Mouse (Mus musculus): ENCODE results near the gene Adnp. TPM values are rescaled to one million over a fixed set of nuclear protein-coding genes. Genes with fewer than 3 reads are reported as not detected.

The Adnp gene
- polyA plus RNA-seq, 1 experiment from 2014 or later = 1.0 TPM

GRCm38 (mm10) chr2:168213788-168214397, 7.0 kb upstream of the Adnp start:
- H3K36me3 ChIP-seq (ENCODE audit: control insufficient read depth, insufficient read depth, low read length) = peaks cover 14% of the 10 kb centered on the region; the same call in 1 of the 2 replicates
- no peaks in the 10 kb centered on the region for H3K27me3 ChIP-seq (replicated peaks; ENCODE audit: control insufficient read depth, insufficient read depth, low read length)
- no peaks in the 10 kb centered on the region for H3K9me3 ChIP-seq (ENCODE audit: control insufficient read depth, low read length)
- 51% methylated on average over 5 of the region's 5 CpGs for WGBS
- no peak overlapping the region for H3K27ac ChIP-seq (ENCODE audit: low read length)
- no peaks in the 10 kb centered on the region for H3K4me1 ChIP-seq (ENCODE audit: control insufficient read depth, insufficient read depth, low read length)
- no peak overlapping the region for H3K4me3 ChIP-seq (ENCODE audit: low read length)
- no peak overlapping the region for H3K4me2 ChIP-seq (ENCODE audit: low read depth, low read length)
- H3K9ac ChIP-seq (ENCODE audit: low read depth, low read length) = no peak overlapping the region
- no peak for ATAC-seq

DNA sequence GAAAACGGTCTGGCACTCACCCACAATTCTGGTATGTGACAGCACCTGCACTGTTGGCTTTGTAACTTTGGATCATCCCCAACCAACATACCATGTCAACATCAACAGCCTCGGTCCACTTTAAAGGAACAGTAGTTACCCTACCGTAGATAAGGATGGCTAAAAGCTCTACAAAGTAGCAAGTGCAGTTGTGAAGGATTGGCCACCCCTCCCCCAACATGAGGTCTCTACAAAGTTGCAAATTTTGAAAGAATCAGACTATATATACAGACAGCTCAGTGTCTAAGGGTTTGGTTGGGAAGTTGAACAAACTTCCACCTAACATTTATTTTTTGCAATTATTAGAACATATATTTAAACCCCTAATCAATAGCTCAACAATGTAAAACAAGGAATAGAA, 971 bp upstream of the Adnp start:
- no peak overlapping the region for H3K4me3 ChIP-seq (ENCODE audit: low read length)
- no peak overlapping the region for H3K9ac ChIP-seq (ENCODE audit: low read depth, low read length)
- H3K4me1 ChIP-seq (ENCODE audit: control insufficient read depth, insufficient read depth, low read length) = peaks cover 13% of the 10 kb centered on the region
- no peaks in the 10 kb centered on the region for H3K27me3 ChIP-seq (replicated peaks; ENCODE audit: control insufficient read depth, insufficient read depth, low read length)
- H3K9me3 ChIP-seq (ENCODE audit: control insufficient read depth, low read length) = no peaks in the 10 kb centered on the region
- H3K36me3 ChIP-seq (ENCODE audit: control insufficient read depth, insufficient read depth, low read length) = peaks cover 13% of the 10 kb centered on the region
- 94% methylated on average over 3 of the region's 3 CpGs for WGBS
- no peak for ATAC-seq
- H3K27ac ChIP-seq (ENCODE audit: low read length) = peak overlapping the region; percentile 98
- H3K4me2 ChIP-seq (ENCODE audit: low read depth, low read length) = no peak overlapping the region

DNA sequence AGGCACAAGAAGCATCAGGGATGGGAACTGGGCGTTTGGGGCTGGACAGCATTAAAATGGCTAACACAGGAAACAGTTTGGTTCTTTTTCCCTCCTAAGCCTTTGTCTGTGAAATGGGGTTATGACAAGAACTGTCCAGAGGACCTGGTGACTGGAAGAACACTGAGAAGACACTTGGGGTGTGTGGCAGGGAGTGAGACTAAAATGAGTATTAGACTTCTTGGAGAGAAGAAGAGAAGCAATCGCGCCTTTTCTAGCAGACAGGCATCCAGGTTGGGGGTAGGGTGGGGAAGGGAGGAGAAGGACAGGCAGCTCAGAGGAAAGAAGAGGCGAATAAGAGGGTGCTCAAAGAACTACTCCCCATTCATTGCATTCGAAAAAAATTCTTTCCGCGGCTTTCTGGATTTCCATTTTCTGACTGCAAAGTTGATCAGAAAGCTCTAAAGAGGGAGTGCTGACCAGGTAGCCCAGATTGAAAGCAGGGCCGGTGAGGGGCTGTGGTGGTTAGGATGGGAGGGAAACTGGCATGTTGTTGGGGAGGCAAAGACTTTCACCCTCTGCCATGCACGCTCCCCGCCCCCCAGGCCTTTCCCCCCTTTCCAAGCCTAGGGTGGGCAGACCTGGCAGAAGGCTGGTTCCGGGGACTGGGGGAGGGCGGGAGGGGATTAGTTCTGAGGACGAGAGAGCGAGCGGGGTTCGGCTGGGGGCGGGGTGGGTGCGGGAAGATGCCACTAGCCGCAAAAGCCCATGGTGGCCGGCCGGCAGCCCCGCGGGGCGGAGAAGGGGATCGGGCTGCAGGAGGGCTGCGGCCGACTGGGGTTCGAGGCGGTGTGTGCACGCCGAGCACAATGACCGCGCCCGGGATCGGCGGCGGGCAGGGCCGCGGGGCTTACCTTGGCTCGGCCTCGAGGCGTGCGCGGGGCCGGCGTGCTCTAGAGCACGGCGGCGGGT, 956 bp downstream of the Adnp start:
- Histone ChIP-seq H3K4me1 (ENCODE audit: control insufficient read depth, insufficient read depth, low read length) (peaks cover 18% of the 10 kb centered on the region), H3K27me3 (replicated peaks; ENCODE audit: control insufficient read depth, insufficient read depth, low read length) (no peaks in the 10 kb centered on the region), H3K27ac (ENCODE audit: low read length) (peak overlapping the region; percentile 98), H3K4me2 (ENCODE audit: low read depth, low read length) (peak overlapping the region; percentile 88), H3K36me3 (ENCODE audit: control insufficient read depth, insufficient read depth, low read length) (peaks cover 10% of the 10 kb centered on the region), H3K9ac (ENCODE audit: low read depth, low read length) (peak overlapping the region; percentile 100), H3K4me3 (ENCODE audit: low read length) (peak overlapping the region; percentile 98), H3K9me3 (ENCODE audit: control insufficient read depth, low read length) (no peaks in the 10 kb centered on the region)
- ATAC-seq = peak; percentile 24
- WGBS = under 1% methylated on average over 43 of the region's 49 CpGs

- Histone ChIP-seq H3K9me3 (ENCODE audit: control insufficient read depth, low read length) (no peaks in the 10 kb centered on the region), H3K27ac (ENCODE audit: low read length) (peak overlapping the region; percentile 98), H3K27me3 (replicated peaks; ENCODE audit: control insufficient read depth, insufficient read depth, low read length) (no peaks in the 10 kb centered on the region), H3K4me1 (ENCODE audit: control insufficient read depth, insufficient read depth, low read length) (peaks cover 25% of the 10 kb centered on the region), H3K4me2 (ENCODE audit: low read depth, low read length) (peak overlapping the region; percentile 88), H3K36me3 (ENCODE audit: control insufficient read depth, insufficient read depth, low read length) (peaks cover 6% of the 10 kb centered on the region; the same call in 1 of the 2 replicates), H3K9ac (ENCODE audit: low read depth, low read length) (peak overlapping the region; percentile 100), H3K4me3 (ENCODE audit: low read length) (peak overlapping the region; percentile 98)
- 3% methylated on average over 6 of the region's 6 CpGs for WGBS
- ATAC-seq = peak; percentile 47
These were observed 1.6 kb downstream of the Adnp start for GRCm38 (mm10) chr2:168205265-168205664.

GRCm38 (mm10) chr2:168204476-168204999, 2.4 kb downstream of the Adnp start:
- peak overlapping the region; percentile 88 for H3K4me2 ChIP-seq (ENCODE audit: low read depth, low read length)
- peak overlapping the region; percentile 98 for H3K4me3 ChIP-seq (ENCODE audit: low read length)
- peaks cover 4% of the 10 kb centered on the region; the same call in 1 of the 2 replicates for H3K36me3 ChIP-seq (ENCODE audit: control insufficient read depth, insufficient read depth, low read length)
- ATAC-seq = no peak
- no peaks in the 10 kb centered on the region for H3K9me3 ChIP-seq (ENCODE audit: control insufficient read depth, low read length)
- H3K4me1 ChIP-seq (ENCODE audit: control insufficient read depth, insufficient read depth, low read length) = peaks cover 30% of the 10 kb centered on the region
- no peak overlapping the region for H3K27ac ChIP-seq (ENCODE audit: low read length)
- H3K27me3 ChIP-seq (replicated peaks; ENCODE audit: control insufficient read depth, insufficient read depth, low read length) = no peaks in the 10 kb centered on the region
- H3K9ac ChIP-seq (ENCODE audit: low read depth, low read length) = no peak overlapping the region
- WGBS = 75% methylated on average over 8 of the region's 8 CpGs

DNA sequence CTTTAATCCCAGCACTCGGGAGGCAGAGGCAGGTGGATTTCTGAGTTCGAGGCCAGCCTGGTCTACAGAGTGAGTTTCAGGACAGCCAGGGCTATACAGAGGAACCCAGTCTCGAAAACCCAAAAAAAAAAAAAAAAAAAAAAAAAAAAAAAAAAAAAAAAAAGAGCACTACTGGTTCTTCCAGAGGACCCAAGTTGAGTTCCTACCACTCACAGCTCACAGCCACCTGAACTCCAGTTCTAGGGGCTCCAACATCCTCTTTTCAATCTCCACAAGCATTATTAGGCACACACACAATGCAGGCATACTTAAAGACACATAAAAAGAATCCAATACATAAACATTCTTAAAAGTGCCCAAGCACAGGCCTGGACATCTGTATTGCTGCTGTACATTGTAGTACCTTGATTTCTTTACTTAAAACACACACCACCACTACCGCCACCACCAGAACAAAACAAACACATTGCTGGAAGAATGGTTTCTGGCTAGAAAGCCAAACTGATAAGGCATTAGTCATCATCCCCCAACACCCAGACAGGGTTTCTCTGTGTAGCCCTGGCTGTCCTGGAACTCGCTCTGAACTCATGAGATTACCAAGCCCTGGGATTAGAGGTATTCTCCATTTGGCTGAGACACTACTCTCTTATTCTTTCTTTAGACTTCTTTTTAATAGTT, 6.8 kb downstream of the Adnp start:
- WGBS = 67% methylated on average over 5 of the region's 5 CpGs
- H3K9me3 ChIP-seq (ENCODE audit: control insufficient read depth, low read length) = no peaks in the 10 kb centered on the region
- H3K4me2 ChIP-seq (ENCODE audit: low read depth, low read length) = no peak overlapping the region
- no peak overlapping the region for H3K27ac ChIP-seq (ENCODE audit: low read length)
- H3K27me3 ChIP-seq (replicated peaks; ENCODE audit: control insufficient read depth, insufficient read depth, low read length) = no peaks in the 10 kb centered on the region
- H3K9ac ChIP-seq (ENCODE audit: low read depth, low read length) = no peak overlapping the region
- peaks cover 48% of the 10 kb centered on the region for H3K4me1 ChIP-seq (ENCODE audit: control insufficient read depth, insufficient read depth, low read length)
- H3K36me3 ChIP-seq (ENCODE audit: control insufficient read depth, insufficient read depth, low read length) = peaks cover 8% of the 10 kb centered on the region; the same call in 1 of the 2 replicates
- ATAC-seq = no peak
- no peak overlapping the region for H3K4me3 ChIP-seq (ENCODE audit: low read length)

DNA sequence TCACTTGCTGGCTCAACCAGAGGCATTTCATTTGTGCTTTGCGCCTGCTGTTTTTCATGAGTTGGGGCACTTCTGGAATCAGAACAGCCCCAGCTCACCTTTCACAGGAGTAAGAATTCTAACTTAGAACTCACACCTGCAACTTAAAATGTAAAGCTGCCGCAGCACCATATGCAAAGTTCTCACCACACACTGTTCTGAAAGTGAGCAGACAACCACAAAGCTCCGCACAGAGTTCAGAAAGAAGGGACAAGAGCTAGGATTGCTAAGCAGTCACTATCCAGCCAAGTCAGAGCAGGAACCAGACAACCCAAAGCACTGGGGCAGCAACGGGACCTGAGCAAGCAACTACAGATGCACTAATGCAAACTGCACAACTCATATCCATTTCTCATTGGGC, 7.4 kb downstream of the Adnp start:
- 77% methylated on average over 4 of the region's 4 CpGs for WGBS
- no peak overlapping the region for H3K9ac ChIP-seq (ENCODE audit: low read depth, low read length)
- H3K27ac ChIP-seq (ENCODE audit: low read length) = no peak overlapping the region
- H3K36me3 ChIP-seq (ENCODE audit: control insufficient read depth, insufficient read depth, low read length) = peaks cover 8% of the 10 kb centered on the region; the same call in 1 of the 2 replicates
- no peak overlapping the region for H3K4me2 ChIP-seq (ENCODE audit: low read depth, low read length)
- no peak overlapping the region for H3K4me3 ChIP-seq (ENCODE audit: low read length)
- no peaks in the 10 kb centered on the region for H3K27me3 ChIP-seq (replicated peaks; ENCODE audit: control insufficient read depth, insufficient read depth, low read length)
- ATAC-seq = no peak
- no peaks in the 10 kb centered on the region for H3K9me3 ChIP-seq (ENCODE audit: control insufficient read depth, low read length)
- peaks cover 41% of the 10 kb centered on the region for H3K4me1 ChIP-seq (ENCODE audit: control insufficient read depth, insufficient read depth, low read length)

DNA sequence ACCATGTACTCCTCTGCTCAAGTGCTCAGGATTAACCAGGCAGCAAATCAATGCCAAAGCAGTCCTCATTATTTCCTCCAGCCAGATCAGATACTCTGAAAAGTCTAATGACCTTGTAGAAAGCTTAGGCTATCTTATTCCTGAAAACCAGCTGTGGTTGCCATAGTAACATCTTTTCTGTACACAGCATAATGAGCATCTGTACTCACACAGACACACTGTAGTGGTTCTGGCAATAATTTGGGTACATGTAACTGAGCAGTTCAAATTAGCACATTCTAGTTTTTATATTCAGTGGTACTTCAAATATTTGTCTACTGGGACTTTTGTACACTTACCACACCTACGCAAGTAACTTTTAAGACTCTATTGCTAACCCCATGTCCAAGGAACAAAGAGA, 8.5 kb downstream of the Adnp start:
- H3K9ac ChIP-seq (ENCODE audit: low read depth, low read length) = no peak overlapping the region
- no peaks in the 10 kb centered on the region for H3K27me3 ChIP-seq (replicated peaks; ENCODE audit: control insufficient read depth, insufficient read depth, low read length)
- ATAC-seq = no peak
- no peaks in the 10 kb centered on the region for H3K9me3 ChIP-seq (ENCODE audit: control insufficient read depth, low read length)
- H3K4me2 ChIP-seq (ENCODE audit: low read depth, low read length) = no peak overlapping the region
- H3K4me3 ChIP-seq (ENCODE audit: low read length) = no peak overlapping the region
- 66% methylated on average over 1 of the region's 1 CpGs for WGBS
- H3K36me3 ChIP-seq (ENCODE audit: control insufficient read depth, insufficient read depth, low read length) = peaks cover 6% of the 10 kb centered on the region; the same call in 1 of the 2 replicates
- H3K4me1 ChIP-seq (ENCODE audit: control insufficient read depth, insufficient read depth, low read length) = peaks cover 39% of the 10 kb centered on the region
- H3K27ac ChIP-seq (ENCODE audit: low read length) = no peak overlapping the region

GRCm38 (mm10) chr2:168195721-168196120, 11.2 kb downstream of the Adnp start:
- H3K9me3 ChIP-seq (ENCODE audit: control insufficient read depth, low read length) = no peaks in the 10 kb centered on the region
- 61% methylated on average over 2 of the region's 2 CpGs for WGBS
- H3K4me2 ChIP-seq (ENCODE audit: low read depth, low read length) = no peak overlapping the region
- H3K9ac ChIP-seq (ENCODE audit: low read depth, low read length) = no peak overlapping the region
- H3K4me1 ChIP-seq (ENCODE audit: control insufficient read depth, insufficient read depth, low read length) = peaks cover 31% of the 10 kb centered on the region
- no peak for ATAC-seq
- H3K4me3 ChIP-seq (ENCODE audit: low read length) = no peak overlapping the region
- H3K27ac ChIP-seq (ENCODE audit: low read length) = no peak overlapping the region
- H3K36me3 ChIP-seq (ENCODE audit: control insufficient read depth, insufficient read depth, low read length) = peaks cover 4% of the 10 kb centered on the region; the same call in 1 of the 2 replicates
- H3K27me3 ChIP-seq (replicated peaks; ENCODE audit: control insufficient read depth, insufficient read depth, low read length) = no peaks in the 10 kb centered on the region

Measured in intestine, embryonic 16.5 days (tissue).